Mouse (Mus musculus) lung, embryonic 15.5 days (tissue): ENCODE measurements at regions not wholly inside any gene's neighbourhood (a gene's known extent, or its start where the extent isn't known, plus 50 kb on each side); places are given as distances from the start of the nearest gene placed in this dataset.

Experiments
- ATAC-seq: fragments of 200-750 bp; cut with Nextera tagmentation; 2 replicates; pipeline ENCODE4 v1.8.0; 2017; ENCODE audit warnings: moderate number of reproducible peaks, borderline replicate concordance; ENCODE audit not compliant: low FRiP score, low TSS enrichment; ENCODE audit errors: extremely low read depth
- H3K27ac ChIP-seq: fragments of 300-500 bp; sonication (generic); 2 replicates; pipeline ENCODE4 v1.5.1; 2015; ENCODE audit warnings: moderate library complexity, mild to moderate bottlenecking, inconsistent platforms
- H3K27me3 ChIP-seq: fragments of 300-500 bp; sonication (generic); 2 replicates; pipeline ENCODE4 v1.6.1; 2015; ENCODE audit warnings: inconsistent platforms
- H3K36me3 ChIP-seq: fragments of 300-500 bp; sonication (generic); 2 replicates; pipeline ENCODE4 v1.6.1; 2015; ENCODE audit warnings: inconsistent platforms
- H3K4me1 ChIP-seq: fragments of 300-500 bp; sonication (generic); 2 replicates; pipeline ENCODE4 v1.6.1; 2015; ENCODE audit warnings: inconsistent platforms
- H3K4me2 ChIP-seq: fragments of 300-500 bp; sonication (generic); 2 replicates; pipeline ENCODE4 v1.6.1; 2015; ENCODE audit warnings: inconsistent platforms, mild to moderate bottlenecking, moderate library complexity
- H3K4me3 ChIP-seq: fragments of 300-500 bp; sonication (generic); 2 replicates; pipeline ENCODE4 v1.5.1; 2015; ENCODE audit warnings: mild to moderate bottlenecking, inconsistent platforms
- H3K9ac ChIP-seq: fragments of 300-500 bp; sonication (generic); 2 replicates; pipeline ENCODE4 v1.6.1; 2015; ENCODE audit warnings: inconsistent platforms
- H3K9me3 ChIP-seq: fragments of 300-500 bp; sonication (generic); 2 replicates; pipeline ENCODE4 v1.6.1; 2016; ENCODE audit warnings: inconsistent platforms
- WGBS: fragments of 180-500 bp; shearing (Covaris S2); methylation state at CpG from one replicate; pipeline ENCODE4 v1.1.7; 2015; 5-methylcytosine and 5-hydroxymethylcytosine counted together

- no peak for ATAC-seq
- Histone ChIP-seq H3K9me3 (no peaks in the 10 kb centered on the region), H3K36me3 (no peaks in the 10 kb centered on the region), H3K4me1 (no peaks in the 10 kb centered on the region), H3K4me3 (no peak overlapping the region), H3K4me2 (no peak overlapping the region), H3K27me3 (no peaks in the 10 kb centered on the region), H3K9ac (no peak overlapping the region), H3K27ac (no peak overlapping the region)
- 34% methylated on average over 2 of the region's 2 CpGs for WGBS
Measured at GRCm38 (mm10) chr14:58657263-58657662, 485.4 kb downstream of the 1700129C05Rik start.

- H3K36me3 ChIP-seq, result no peaks in the 10 kb centered on the region
- no peak overlapping the region for H3K27ac ChIP-seq
- H3K4me1 ChIP-seq, result no peaks in the 10 kb centered on the region
- ATAC-seq, result no peak
- H3K4me3 ChIP-seq, result no peak overlapping the region
- H3K9me3 ChIP-seq, result no peaks in the 10 kb centered on the region
- no peak overlapping the region for H3K4me2 ChIP-seq
- no peaks in the 10 kb centered on the region for H3K27me3 ChIP-seq
- no peak overlapping the region for H3K9ac ChIP-seq
- WGBS, result 36% methylated on average over 1 of the region's 1 CpGs
Measured at GRCm38 (mm10) chr14:58656935-58657238, 485.8 kb downstream of the 1700129C05Rik start.

GRCm38 (mm10) chr14:58656212-58656934 is 486.3 kb downstream of the 1700129C05Rik start:
- Histone ChIP-seq H3K27me3 (no peaks in the 10 kb centered on the region), H3K4me2 (no peak overlapping the region), H3K27ac (no peak overlapping the region), H3K4me3 (no peak overlapping the region), H3K9ac (no peak overlapping the region), H3K9me3 (no peaks in the 10 kb centered on the region), H3K36me3 (no peaks in the 10 kb centered on the region), H3K4me1 (no peaks in the 10 kb centered on the region)
- WGBS, result 36% methylated on average over 4 of the region's 4 CpGs
- no peak for ATAC-seq

GRCm38 (mm10) chr14:58653026-58653425 is 489.7 kb downstream of the 1700129C05Rik start:
- Histone ChIP-seq H3K27ac (no peak overlapping the region), H3K4me2 (no peak overlapping the region), H3K9me3 (no peaks in the 10 kb centered on the region), H3K4me3 (no peak overlapping the region), H3K27me3 (no peaks in the 10 kb centered on the region), H3K9ac (no peak overlapping the region), H3K4me1 (no peaks in the 10 kb centered on the region), H3K36me3 (no peaks in the 10 kb centered on the region)
- no peak for ATAC-seq
- 50% methylated on average over 1 of the region's 1 CpGs for WGBS

GRCm38 (mm10) chr14:58652004-58652403 is 490.7 kb downstream of the 1700129C05Rik start:
- Histone ChIP-seq H3K9me3 (no peaks in the 10 kb centered on the region), H3K4me3 (no peak overlapping the region), H3K9ac (no peak overlapping the region), H3K4me1 (no peaks in the 10 kb centered on the region), H3K4me2 (no peak overlapping the region), H3K27me3 (no peaks in the 10 kb centered on the region), H3K27ac (no peak overlapping the region), H3K36me3 (no peaks in the 10 kb centered on the region)
- WGBS, result 78% methylated on average over 3 of the region's 3 CpGs
- no peak for ATAC-seq

GRCm38 (mm10) chr14:58651210-58651609 is 491.5 kb downstream of the 1700129C05Rik start:
- H3K36me3 ChIP-seq, result no peaks in the 10 kb centered on the region
- no peak overlapping the region for H3K4me2 ChIP-seq
- 47% methylated on average over 6 of the region's 6 CpGs for WGBS
- no peak overlapping the region for H3K27ac ChIP-seq
- no peak overlapping the region for H3K9ac ChIP-seq
- H3K4me1 ChIP-seq, result no peaks in the 10 kb centered on the region
- ATAC-seq, result no peak
- H3K4me3 ChIP-seq, result no peak overlapping the region
- H3K27me3 ChIP-seq, result no peaks in the 10 kb centered on the region
- no peaks in the 10 kb centered on the region for H3K9me3 ChIP-seq

GRCm38 (mm10) chr14:58638337-58638696 is 504.4 kb downstream of the 1700129C05Rik start:
- no peak overlapping the region for H3K4me3 ChIP-seq
- no peaks in the 10 kb centered on the region for H3K36me3 ChIP-seq
- WGBS, result 89% methylated on average over 7 of the region's 7 CpGs
- no peaks in the 10 kb centered on the region for H3K9me3 ChIP-seq
- no peak overlapping the region for H3K4me2 ChIP-seq
- ATAC-seq, result no peak
- no peaks in the 10 kb centered on the region for H3K27me3 ChIP-seq
- no peak overlapping the region for H3K9ac ChIP-seq
- H3K4me1 ChIP-seq, result no peaks in the 10 kb centered on the region
- no peak overlapping the region for H3K27ac ChIP-seq

- 87% methylated on average over 13 of the region's 13 CpGs for WGBS
- no peak overlapping the region for H3K27ac ChIP-seq
- no peaks in the 10 kb centered on the region for H3K9me3 ChIP-seq
- H3K4me2 ChIP-seq, result no peak overlapping the region
- no peaks in the 10 kb centered on the region for H3K27me3 ChIP-seq
- no peak overlapping the region for H3K4me3 ChIP-seq
- H3K4me1 ChIP-seq, result no peaks in the 10 kb centered on the region
- H3K36me3 ChIP-seq, result no peaks in the 10 kb centered on the region
- ATAC-seq, result no peak
- no peak overlapping the region for H3K9ac ChIP-seq
Measured at GRCm38 (mm10) chr14:58637405-58638336, 505.0 kb downstream of the 1700129C05Rik start.

GRCm38 (mm10) chr14:58631221-58631620 is 511.5 kb downstream of the 1700129C05Rik start:
- Histone ChIP-seq H3K4me2 (no peak overlapping the region), H3K4me1 (no peaks in the 10 kb centered on the region), H3K4me3 (no peak overlapping the region), H3K27ac (no peak overlapping the region), H3K9me3 (no peaks in the 10 kb centered on the region), H3K9ac (no peak overlapping the region), H3K27me3 (no peaks in the 10 kb centered on the region), H3K36me3 (no peaks in the 10 kb centered on the region)
- 20% methylated on average over 9 of the region's 9 CpGs for WGBS
- ATAC-seq, result no peak

GRCm38 (mm10) chr14:58628266-58628665 is 514.4 kb downstream of the 1700129C05Rik start:
- Histone ChIP-seq H3K9ac (no peak overlapping the region), H3K27ac (no peak overlapping the region), H3K4me2 (no peak overlapping the region), H3K9me3 (no peaks in the 10 kb centered on the region), H3K4me3 (no peak overlapping the region), H3K27me3 (no peaks in the 10 kb centered on the region), H3K36me3 (no peaks in the 10 kb centered on the region), H3K4me1 (no peaks in the 10 kb centered on the region)
- WGBS, result 88% methylated on average over 2 of the region's 2 CpGs
- ATAC-seq, result no peak

GRCm38 (mm10) chr14:58626506-58627256 is 516.0 kb downstream of the 1700129C05Rik start:
- Histone ChIP-seq H3K27ac (no peak overlapping the region), H3K4me3 (no peak overlapping the region), H3K9ac (no peak overlapping the region), H3K9me3 (no peaks in the 10 kb centered on the region), H3K36me3 (no peaks in the 10 kb centered on the region), H3K27me3 (no peaks in the 10 kb centered on the region), H3K4me2 (no peak overlapping the region), H3K4me1 (no peaks in the 10 kb centered on the region)
- ATAC-seq, result no peak
- 39% methylated on average over 5 of the region's 5 CpGs for WGBS

GRCm38 (mm10) chr14:58620186-58620585 is 522.5 kb downstream of the 1700129C05Rik start:
- WGBS, result 70% methylated on average over 2 of the region's 2 CpGs
- Histone ChIP-seq H3K27me3 (no peaks in the 10 kb centered on the region), H3K9me3 (no peaks in the 10 kb centered on the region), H3K36me3 (no peaks in the 10 kb centered on the region), H3K9ac (no peak overlapping the region), H3K4me1 (peaks cover 10% of the 10 kb centered on the region; the same call in 1 of the 2 replicates), H3K4me2 (no peak overlapping the region), H3K27ac (no peak overlapping the region), H3K4me3 (no peak overlapping the region)
- no peak for ATAC-seq
